Mouse (Mus musculus) embryonic facial prominence, embryonic 15.5 days (tissue): ENCODE data around the gene Foxj3. TPM values are rescaled to one million over a fixed set of nuclear protein-coding genes. Genes with fewer than 3 reads are reported as not detected.

Source experiments
- ATAC-seq: fragments of 200-750 bp; cut with Nextera tagmentation; 2 replicates; pipeline ENCODE4 v1.8.0; 2017; ENCODE audit warnings: low read depth, moderate TSS enrichment; ENCODE audit not compliant: insufficient number of reproducible peaks, low FRiP score, low TSS enrichment
- H3K27ac ChIP-seq: fragments of 300-500 bp; sonication (generic); replicated peaks from 2 replicates; pipeline ENCODE4 v1.5.1; 2015; ENCODE audit warnings: mild to moderate bottlenecking, inconsistent platforms
- H3K27me3 ChIP-seq: fragments of 300-500 bp; sonication (generic); 2 replicates; pipeline ENCODE4 v1.6.1; 2015; ENCODE audit warnings: inconsistent platforms
- H3K36me3 ChIP-seq: fragments of 300-500 bp; sonication (generic); 2 replicates; pipeline ENCODE4 v1.6.1; 2015; ENCODE audit warnings: mild to moderate bottlenecking, inconsistent platforms
- H3K4me1 ChIP-seq: fragments of 300-500 bp; sonication (generic); 2 replicates; pipeline ENCODE4 v1.6.1; 2015; ENCODE audit warnings: inconsistent platforms
- H3K4me2 ChIP-seq: fragments of 300-500 bp; sonication (generic); replicated peaks from 2 replicates; pipeline ENCODE4 v1.6.1; 2015; ENCODE audit warnings: mild to moderate bottlenecking, inconsistent platforms
- H3K4me3 ChIP-seq: fragments of 300-500 bp; sonication (generic); replicated peaks from 2 replicates; pipeline ENCODE4 v1.5.1; 2015; ENCODE audit warnings: mild to moderate bottlenecking, inconsistent platforms
- H3K9ac ChIP-seq: fragments of 300-500 bp; sonication (generic); 2 replicates; pipeline ENCODE4 v1.6.1; 2015; ENCODE audit warnings: inconsistent platforms
- H3K9me3 ChIP-seq: fragments of 300-500 bp; sonication (generic); replicated peaks from 2 replicates; pipeline ENCODE4 v1.6.1; 2016; ENCODE audit warnings: inconsistent platforms
- WGBS: fragments of 180-500 bp; shearing (Covaris S2); methylation state at CpG from one replicate; pipeline ENCODE4 v1.1.7; 2015; 5-methylcytosine and 5-hydroxymethylcytosine counted together
- polyA plus RNA-seq: library from polyadenylated mRNA; unstranded; fragments of >200 nt; fragmentation: Nextera tagmentation; extraction: Ambion mirVana; gene quantifications from 2 replicates; pipeline ENCODE4 v1.2.1, GENCODE M21; 2015

Gene Foxj3
- polyA plus RNA-seq, 1 experiment from 2014 or later = 26.1 TPM

GRCm38 (mm10) chr4:119572682-119573081 is 35.9 kb downstream of the Foxj3 start:
- H3K4me1 ChIP-seq = 0 out of 2 replicates have a peak, but pooled peaks cover 4% of the 10 kb centered on the region
- H3K27ac ChIP-seq = no peak overlapping the region
- no peak overlapping the region for H3K4me3 ChIP-seq
- no peak overlapping the region for H3K9ac ChIP-seq
- ATAC-seq = no peak
- H3K27me3 ChIP-seq = no peaks in the 10 kb centered on the region
- H3K9me3 ChIP-seq = no peaks in the 10 kb centered on the region
- no peak overlapping the region for H3K4me2 ChIP-seq
- peaks cover 7% of the 10 kb centered on the region; the same call in 1 of the 2 replicates for H3K36me3 ChIP-seq
- 83% methylated on average over 3 of the region's 3 CpGs for WGBS

DNA sequence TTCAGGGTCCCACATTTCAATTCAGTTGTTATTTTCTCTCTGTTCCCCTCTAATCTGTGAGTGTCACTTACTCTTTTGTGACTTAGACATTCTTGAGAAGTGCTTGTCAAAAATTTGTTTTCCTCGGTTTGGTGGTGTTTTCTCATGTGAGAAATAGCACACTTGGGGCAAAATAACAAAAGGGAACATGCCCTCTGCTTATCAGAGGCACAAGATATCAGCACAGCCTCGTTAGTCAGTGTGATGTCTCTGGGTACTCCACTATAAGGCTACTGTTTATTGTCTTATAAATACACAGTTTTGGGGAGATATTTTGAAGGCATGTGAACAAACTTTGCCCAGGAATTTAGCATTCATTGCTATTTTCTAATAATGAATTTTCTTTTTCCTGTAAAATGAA is 37.7 kb downstream of the Foxj3 start:
- Histone ChIP-seq H3K27me3 (no peaks in the 10 kb centered on the region), H3K27ac (no peak overlapping the region), H3K36me3 (peaks cover 7% of the 10 kb centered on the region; the same call in 1 of the 2 replicates), H3K4me2 (no peak overlapping the region), H3K9me3 (no peaks in the 10 kb centered on the region), H3K4me3 (no peak overlapping the region), H3K9ac (no peak overlapping the region), H3K4me1 (0 out of 2 replicates have a peak, but pooled peaks cover 4% of the 10 kb centered on the region)
- 82% methylated on average over 2 of the region's 2 CpGs for WGBS
- no peak for ATAC-seq

GRCm38 (mm10) chr4:119575459-119575858 is 38.7 kb downstream of the Foxj3 start:
- no peak overlapping the region for H3K27ac ChIP-seq
- no peaks in the 10 kb centered on the region for H3K9me3 ChIP-seq
- no peak overlapping the region for H3K9ac ChIP-seq
- no peak overlapping the region for H3K4me2 ChIP-seq
- WGBS = 71% methylated on average over 3 of the region's 3 CpGs
- peak; percentile 69; the same call in 1 of the 2 replicates for ATAC-seq
- 0 out of 2 replicates have a peak, but pooled peaks cover 4% of the 10 kb centered on the region for H3K4me1 ChIP-seq
- peaks cover 7% of the 10 kb centered on the region; the same call in 1 of the 2 replicates for H3K36me3 ChIP-seq
- no peak overlapping the region for H3K4me3 ChIP-seq
- no peaks in the 10 kb centered on the region for H3K27me3 ChIP-seq

GRCm38 (mm10) chr4:119588037-119588436 is 51.2 kb downstream of the Foxj3 start:
- 95% methylated on average over 2 of the region's 2 CpGs for WGBS
- Histone ChIP-seq H3K9me3 (no peaks in the 10 kb centered on the region), H3K27ac (no peak overlapping the region), H3K36me3 (peaks cover 18% of the 10 kb centered on the region; the same call in 1 of the 2 replicates), H3K4me1 (no peaks in the 10 kb centered on the region), H3K9ac (no peak overlapping the region), H3K4me3 (no peak overlapping the region), H3K4me2 (no peak overlapping the region), H3K27me3 (no peaks in the 10 kb centered on the region)
- ATAC-seq = no peak

GRCm38 (mm10) chr4:119589423-119589822 is 52.6 kb downstream of the Foxj3 start:
- no peaks in the 10 kb centered on the region for H3K27me3 ChIP-seq
- H3K27ac ChIP-seq = no peak overlapping the region
- 84% methylated on average over 2 of the region's 2 CpGs for WGBS
- no peak overlapping the region for H3K4me3 ChIP-seq
- H3K9me3 ChIP-seq = no peaks in the 10 kb centered on the region
- no peak overlapping the region for H3K9ac ChIP-seq
- no peaks in the 10 kb centered on the region for H3K4me1 ChIP-seq
- peaks cover 18% of the 10 kb centered on the region; the same call in 1 of the 2 replicates for H3K36me3 ChIP-seq
- no peak overlapping the region for H3K4me2 ChIP-seq
- no peak for ATAC-seq

DNA sequence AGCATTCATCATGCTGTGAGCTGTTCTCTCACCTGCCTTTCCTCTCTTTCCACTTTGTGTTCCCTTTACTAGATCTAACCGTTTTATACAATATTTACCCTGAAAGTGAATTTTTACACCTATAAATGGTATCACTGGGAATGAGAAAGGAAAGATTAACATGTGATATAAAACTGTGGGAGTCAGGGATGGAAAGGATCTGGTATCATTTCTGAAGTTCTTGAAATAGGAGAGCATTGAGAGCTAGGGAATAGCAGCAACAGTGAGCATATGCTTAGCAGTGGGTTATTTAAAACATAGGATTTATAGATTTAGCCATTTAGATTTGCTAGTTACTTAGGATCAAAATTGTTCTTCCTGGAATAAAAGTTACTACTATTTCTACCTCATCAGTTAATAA is 53.2 kb downstream of the Foxj3 start:
- Histone ChIP-seq H3K27me3 (no peaks in the 10 kb centered on the region), H3K4me1 (no peaks in the 10 kb centered on the region), H3K36me3 (peaks cover 18% of the 10 kb centered on the region; the same call in 1 of the 2 replicates), H3K4me2 (no peak overlapping the region), H3K9me3 (no peaks in the 10 kb centered on the region), H3K9ac (no peak overlapping the region), H3K4me3 (no peak overlapping the region), H3K27ac (no peak overlapping the region)
- ATAC-seq = no peak
- 68% methylated on average over 1 of the region's 1 CpGs for WGBS

DNA sequence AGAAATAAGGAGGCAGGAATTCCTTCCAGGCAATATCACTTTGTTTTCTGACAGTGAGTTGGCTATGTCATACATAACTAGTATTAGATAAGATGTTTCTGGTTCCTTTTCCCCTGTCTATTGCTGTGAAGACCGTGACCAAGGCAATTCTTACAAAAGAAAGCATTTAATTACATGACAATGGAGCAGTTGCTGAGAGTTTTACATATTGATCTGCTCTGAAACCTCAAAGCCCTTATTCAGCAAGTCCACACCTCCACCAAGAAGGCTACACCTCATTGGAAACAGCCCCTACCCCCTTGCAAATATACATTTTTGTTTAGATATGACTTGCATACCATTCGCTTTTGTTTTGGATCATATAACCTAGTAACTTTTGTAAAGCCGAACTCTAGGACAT is 55.7 kb downstream of the Foxj3 start:
- Histone ChIP-seq H3K36me3 (peaks cover 5% of the 10 kb centered on the region; the same call in 1 of the 2 replicates), H3K4me2 (no peak overlapping the region), H3K4me1 (no peaks in the 10 kb centered on the region), H3K27me3 (no peaks in the 10 kb centered on the region), H3K9me3 (no peaks in the 10 kb centered on the region), H3K4me3 (no peak overlapping the region), H3K27ac (no peak overlapping the region), H3K9ac (no peak overlapping the region)
- no peak for ATAC-seq
- WGBS = 71% methylated on average over 3 of the region's 3 CpGs

- no peaks in the 10 kb centered on the region for H3K4me1 ChIP-seq
- no peak overlapping the region for H3K9ac ChIP-seq
- no peak overlapping the region for H3K27ac ChIP-seq
- H3K4me3 ChIP-seq = no peak overlapping the region
- no peaks in the 10 kb centered on the region for H3K9me3 ChIP-seq
- H3K36me3 ChIP-seq = no peaks in the 10 kb centered on the region
- no peak overlapping the region for H3K4me2 ChIP-seq
- WGBS = 97% methylated on average over 14 of the region's 14 CpGs
- ATAC-seq = no peak
- no peaks in the 10 kb centered on the region for H3K27me3 ChIP-seq
Measured at GRCm38 (mm10) chr4:119594331-119594730, 57.5 kb downstream of the Foxj3 start.

DNA sequence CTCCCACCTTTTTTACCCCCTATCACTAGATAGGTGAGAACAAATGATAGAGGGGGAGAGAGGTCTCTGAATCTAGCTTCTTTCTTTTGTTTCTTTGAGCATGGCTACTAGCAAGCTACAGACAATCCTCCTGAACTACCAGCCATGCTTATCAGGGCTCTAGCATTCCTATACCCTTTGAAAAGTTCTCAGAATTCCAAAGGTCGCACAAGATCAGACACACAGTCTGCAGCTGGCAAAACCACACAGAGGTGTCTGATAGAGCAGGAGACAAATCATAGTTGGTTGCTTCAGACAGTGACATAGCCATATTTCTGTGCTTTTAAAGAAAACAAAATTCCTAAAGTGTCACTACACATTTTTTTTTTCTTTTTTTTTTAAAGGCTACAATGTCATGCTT is 62.8 kb downstream of the Foxj3 start:
- peaks cover 9% of the 10 kb centered on the region; the same call in 1 of the 2 replicates for H3K36me3 ChIP-seq
- H3K9me3 ChIP-seq = no peaks in the 10 kb centered on the region
- no peak overlapping the region for H3K9ac ChIP-seq
- no peak overlapping the region for H3K4me3 ChIP-seq
- ATAC-seq = no peak
- H3K4me1 ChIP-seq = no peaks in the 10 kb centered on the region
- WGBS = 74% methylated on average over 1 of the region's 1 CpGs
- H3K27ac ChIP-seq = no peak overlapping the region
- H3K4me2 ChIP-seq = no peak overlapping the region
- no peaks in the 10 kb centered on the region for H3K27me3 ChIP-seq

DNA sequence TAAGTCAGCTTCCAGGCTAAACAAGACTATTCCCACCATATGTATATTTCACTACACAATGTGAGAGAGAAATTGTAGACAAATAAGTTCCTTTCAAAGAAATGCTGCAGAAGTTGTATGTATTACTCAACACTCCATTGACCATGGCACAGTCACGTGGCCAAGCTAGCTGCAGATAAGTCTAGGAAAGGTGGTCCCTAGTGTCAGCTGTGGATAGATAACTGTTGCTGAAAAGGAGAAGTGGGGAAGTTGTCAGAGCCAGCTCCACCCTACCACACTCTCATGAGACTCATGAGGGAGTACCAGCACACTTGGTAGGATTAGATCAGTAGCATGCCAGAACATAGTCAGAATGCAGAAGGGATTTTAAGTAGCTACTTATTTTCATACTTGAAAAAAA is 72.7 kb downstream of the Foxj3 start:
- WGBS = 91% methylated on average over 1 of the region's 1 CpGs
- no peak overlapping the region for H3K9ac ChIP-seq
- no peaks in the 10 kb centered on the region for H3K27me3 ChIP-seq
- no peak overlapping the region for H3K4me3 ChIP-seq
- H3K36me3 ChIP-seq = peaks cover 7% of the 10 kb centered on the region; the same call in 1 of the 2 replicates
- no peaks in the 10 kb centered on the region for H3K4me1 ChIP-seq
- no peak overlapping the region for H3K27ac ChIP-seq
- H3K9me3 ChIP-seq = no peaks in the 10 kb centered on the region
- no peak for ATAC-seq
- no peak overlapping the region for H3K4me2 ChIP-seq

DNA sequence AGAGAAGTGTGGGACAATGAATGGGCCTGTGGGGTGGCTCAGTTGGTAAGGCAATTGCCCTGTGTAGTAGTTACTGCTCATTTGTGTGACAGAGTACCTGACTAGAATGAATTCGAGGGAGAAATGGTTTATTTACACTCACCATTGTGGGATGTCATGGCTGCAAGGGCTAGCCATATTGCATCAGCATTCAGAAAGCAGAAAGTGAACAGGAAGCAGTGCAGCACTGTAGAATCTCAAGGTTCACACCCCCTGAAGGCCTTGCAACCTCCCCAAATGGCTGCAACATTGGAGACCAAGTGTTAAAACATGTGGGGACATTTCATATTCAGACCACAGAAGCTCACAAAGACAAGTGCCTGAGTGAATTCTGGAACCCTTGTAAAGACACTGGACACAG is 77.3 kb downstream of the Foxj3 start:
- H3K4me3 ChIP-seq = no peak overlapping the region
- 76% methylated on average over 1 of the region's 1 CpGs for WGBS

GRCm38 (mm10) chr4:119614724-119615123 is 77.9 kb downstream of the Foxj3 start:
- Histone ChIP-seq H3K9me3 (no peaks in the 10 kb centered on the region), H3K27me3 (no peaks in the 10 kb centered on the region), H3K9ac (no peak overlapping the region), H3K4me2 (no peak overlapping the region), H3K4me3 (no peak overlapping the region), H3K36me3 (peaks cover 14% of the 10 kb centered on the region), H3K4me1 (no peaks in the 10 kb centered on the region), H3K27ac (no peak overlapping the region)
- no peak for ATAC-seq
- WGBS = 75% methylated on average over 4 of the region's 4 CpGs

More for the DNA sequence above, 77.3 kb downstream of the Foxj3 start:
- Histone ChIP-seq H3K9ac (no peak overlapping the region), H3K27me3 (no peaks in the 10 kb centered on the region), H3K36me3 (peaks cover 12% of the 10 kb centered on the region; the same call in 1 of the 2 replicates), H3K27ac (no peak overlapping the region), H3K4me1 (no peaks in the 10 kb centered on the region), H3K4me2 (no peak overlapping the region), H3K9me3 (no peaks in the 10 kb centered on the region)
- no peak for ATAC-seq
